Mouse (Mus musculus): ENCODE data around the gene Ldb2. TPM values are rescaled to one million over a fixed set of nuclear protein-coding genes. Genes with fewer than 3 reads are reported as not detected.

Ldb2 gene
- polyA plus RNA-seq, 1 experiment from 2014 or later, result 16.0 TPM

DNA sequence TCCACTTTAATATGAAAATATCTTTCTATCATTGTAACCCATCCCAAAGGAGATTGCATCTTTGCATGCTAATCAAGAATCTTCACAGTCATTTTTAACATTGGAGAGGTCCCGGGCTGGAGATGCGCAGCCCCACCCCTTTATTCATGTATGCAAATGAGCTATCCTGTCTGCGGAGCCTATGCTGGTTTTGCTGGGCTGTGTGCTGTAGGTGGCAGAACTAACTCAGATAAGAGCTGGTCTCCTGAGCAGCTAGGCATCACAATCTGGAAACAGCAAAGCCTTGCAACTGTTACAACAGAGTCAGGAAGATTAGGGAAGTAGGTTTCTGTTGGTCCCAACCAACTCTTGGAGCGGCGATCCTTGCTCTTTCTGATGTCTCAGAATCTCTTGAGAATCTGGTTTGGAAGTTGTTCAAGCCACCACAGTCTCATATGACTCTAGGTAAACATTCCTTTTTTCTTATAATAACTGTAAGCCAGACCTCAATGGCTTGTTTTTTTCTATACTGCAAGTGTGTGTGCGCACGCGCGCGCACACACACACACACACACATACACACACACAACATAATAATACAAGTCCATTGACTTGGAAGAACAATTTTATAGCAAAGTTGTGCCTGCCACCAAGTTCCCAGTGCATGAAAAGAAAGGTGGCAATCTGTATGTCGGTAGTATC is 315.9 kb downstream of the Ldb2 start:
- H3K9me3 ChIP-seq (replicated peaks; ENCODE audit: control insufficient read depth, low read length), result no peaks in the 10 kb centered on the region
- no peak; the same call in 1 of the 2 replicates for ATAC-seq (replicated peaks; ENCODE audit: extremely low read depth, insufficient read depth, low FRiP score)
- H3K9ac ChIP-seq (ENCODE audit: low read length), result no peak overlapping the region
- H3K4me1 ChIP-seq (ENCODE audit: control insufficient read depth, insufficient read depth, low read length), result no peaks in the 10 kb centered on the region
- no peaks in the 10 kb centered on the region for H3K36me3 ChIP-seq (ENCODE audit: control insufficient read depth, insufficient read depth)
- H3K4me2 ChIP-seq (ENCODE audit: low read depth, low read length), result no peak overlapping the region
- no peak overlapping the region for H3K4me3 ChIP-seq (ENCODE audit: low read length)
- no peaks in the 10 kb centered on the region for H3K27me3 ChIP-seq (ENCODE audit: control insufficient read depth, insufficient read depth, low read length)
- 63% methylated on average over 11 of the region's 11 CpGs for WGBS
- no peak overlapping the region for H3K27ac ChIP-seq (ENCODE audit: low read length)

DNA sequence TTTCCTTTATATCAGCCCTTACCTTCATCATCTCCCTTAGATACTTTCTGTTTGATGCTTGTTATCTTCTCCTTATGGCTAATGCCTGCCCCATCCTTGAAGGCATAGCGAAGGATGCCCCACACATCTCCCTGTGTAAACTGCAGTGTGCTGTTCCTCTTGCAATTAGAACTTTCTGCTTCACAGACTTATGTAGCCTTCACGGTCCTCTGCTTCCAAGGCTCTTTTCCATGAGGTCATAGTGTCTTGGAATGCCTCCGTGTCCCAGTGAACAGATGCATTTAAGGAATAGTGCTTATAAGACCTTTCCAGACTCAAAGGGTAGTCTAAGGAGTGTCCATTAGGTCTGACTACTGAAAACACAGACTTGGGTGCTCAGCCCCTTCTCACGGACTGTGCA is 318.1 kb downstream of the Ldb2 start:
- no peaks in the 10 kb centered on the region for H3K27me3 ChIP-seq (ENCODE audit: control insufficient read depth, insufficient read depth, low read length)
- H3K9ac ChIP-seq (ENCODE audit: low read length), result no peak overlapping the region
- WGBS, result 71% methylated on average over 4 of the region's 4 CpGs
- no peak overlapping the region for H3K4me3 ChIP-seq (ENCODE audit: low read length)
- H3K27ac ChIP-seq (ENCODE audit: low read length), result no peak overlapping the region
- H3K36me3 ChIP-seq (ENCODE audit: control insufficient read depth, insufficient read depth), result no peaks in the 10 kb centered on the region
- no peak for ATAC-seq (replicated peaks; ENCODE audit: extremely low read depth, insufficient read depth, low FRiP score)
- H3K9me3 ChIP-seq (replicated peaks; ENCODE audit: control insufficient read depth, low read length), result no peaks in the 10 kb centered on the region
- H3K4me2 ChIP-seq (ENCODE audit: low read depth, low read length), result no peak overlapping the region
- no peaks in the 10 kb centered on the region for H3K4me1 ChIP-seq (ENCODE audit: control insufficient read depth, insufficient read depth, low read length)

GRCm38 (mm10) chr5:44476356-44476755 is 323.1 kb downstream of the Ldb2 start:
- Histone ChIP-seq H3K4me2 (ENCODE audit: low read depth, low read length) (no peak overlapping the region), H3K4me1 (ENCODE audit: control insufficient read depth, insufficient read depth, low read length) (no peaks in the 10 kb centered on the region), H3K36me3 (ENCODE audit: control insufficient read depth, insufficient read depth) (no peaks in the 10 kb centered on the region), H3K27ac (ENCODE audit: low read length) (no peak overlapping the region), H3K4me3 (ENCODE audit: low read length) (no peak overlapping the region), H3K9ac (ENCODE audit: low read length) (no peak overlapping the region), H3K27me3 (ENCODE audit: control insufficient read depth, insufficient read depth, low read length) (no peaks in the 10 kb centered on the region), H3K9me3 (replicated peaks; ENCODE audit: control insufficient read depth, low read length) (no peaks in the 10 kb centered on the region)
- no peak for ATAC-seq (replicated peaks; ENCODE audit: extremely low read depth, insufficient read depth, low FRiP score)
- WGBS, result 30% methylated on average over 4 of the region's 4 CpGs

- ATAC-seq (replicated peaks; ENCODE audit: extremely low read depth, insufficient read depth, low FRiP score), result no peak
- no peak overlapping the region for H3K27ac ChIP-seq (ENCODE audit: low read length)
- no peaks in the 10 kb centered on the region for H3K36me3 ChIP-seq (ENCODE audit: control insufficient read depth, insufficient read depth)
- no peak overlapping the region for H3K4me2 ChIP-seq (ENCODE audit: low read depth, low read length)
- no peaks in the 10 kb centered on the region for H3K9me3 ChIP-seq (replicated peaks; ENCODE audit: control insufficient read depth, low read length)
- H3K4me3 ChIP-seq (ENCODE audit: low read length), result no peak overlapping the region
- H3K4me1 ChIP-seq (ENCODE audit: control insufficient read depth, insufficient read depth, low read length), result no peaks in the 10 kb centered on the region
- H3K27me3 ChIP-seq (ENCODE audit: control insufficient read depth, insufficient read depth, low read length), result no peaks in the 10 kb centered on the region
- H3K9ac ChIP-seq (ENCODE audit: low read length), result no peak overlapping the region
- 76% methylated on average over 1 of the region's 1 CpGs for WGBS
These were observed 323.9 kb downstream of the Ldb2 start for GRCm38 (mm10) chr5:44475543-44475942.

GRCm38 (mm10) chr5:44473857-44474762 is 325.4 kb downstream of the Ldb2 start:
- 76% methylated on average over 10 of the region's 10 CpGs for WGBS

DNA sequence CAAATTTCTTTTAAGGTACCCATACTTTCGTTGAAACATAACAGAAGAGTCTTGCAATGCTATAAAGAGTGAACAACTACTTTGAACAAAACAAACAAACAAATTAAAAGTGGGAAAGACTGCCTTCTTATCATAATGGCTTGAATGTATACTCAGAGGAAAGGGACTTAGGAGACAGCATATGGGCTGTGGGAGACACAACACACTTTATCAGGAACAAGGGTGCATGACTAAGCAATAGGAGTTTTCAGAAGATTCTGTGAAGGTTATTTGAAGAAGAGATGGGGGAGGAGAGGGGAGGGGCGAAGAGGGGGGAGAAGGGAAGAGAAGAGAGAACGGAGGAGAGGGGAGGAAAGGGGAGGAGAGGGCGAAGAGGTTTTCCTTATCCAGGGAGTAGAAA is 334.2 kb downstream of the Ldb2 start:
- H3K4me2 ChIP-seq (ENCODE audit: low read depth, low read length), result no peak overlapping the region
- H3K4me1 ChIP-seq (ENCODE audit: control insufficient read depth, insufficient read depth, low read length), result no peaks in the 10 kb centered on the region
- WGBS, result 78% methylated on average over 4 of the region's 4 CpGs
- no peak overlapping the region for H3K9ac ChIP-seq (ENCODE audit: low read length)
- H3K9me3 ChIP-seq (replicated peaks; ENCODE audit: control insufficient read depth, low read length), result no peaks in the 10 kb centered on the region
- H3K27me3 ChIP-seq (ENCODE audit: control insufficient read depth, insufficient read depth, low read length), result no peaks in the 10 kb centered on the region
- H3K36me3 ChIP-seq (ENCODE audit: control insufficient read depth, insufficient read depth), result no peaks in the 10 kb centered on the region
- no peak overlapping the region for H3K4me3 ChIP-seq (ENCODE audit: low read length)
- ATAC-seq (replicated peaks; ENCODE audit: extremely low read depth, insufficient read depth, low FRiP score), result no peak
- H3K27ac ChIP-seq (ENCODE audit: low read length), result no peak overlapping the region

More at GRCm38 (mm10) chr5:44473857-44474762, 325.4 kb downstream of the Ldb2 start:
- H3K36me3 ChIP-seq (ENCODE audit: control insufficient read depth, insufficient read depth), result no peaks in the 10 kb centered on the region
- no peaks in the 10 kb centered on the region for H3K27me3 ChIP-seq (ENCODE audit: control insufficient read depth, insufficient read depth, low read length)
- H3K4me3 ChIP-seq (ENCODE audit: low read length), result no peak overlapping the region
- no peak overlapping the region for H3K9ac ChIP-seq (ENCODE audit: low read length)
- no peak for ATAC-seq (replicated peaks; ENCODE audit: extremely low read depth, insufficient read depth, low FRiP score)
- H3K27ac ChIP-seq (ENCODE audit: low read length), result no peak overlapping the region
- no peak overlapping the region for H3K4me2 ChIP-seq (ENCODE audit: low read depth, low read length)
- no peaks in the 10 kb centered on the region for H3K9me3 ChIP-seq (replicated peaks; ENCODE audit: control insufficient read depth, low read length)
- no peaks in the 10 kb centered on the region for H3K4me1 ChIP-seq (ENCODE audit: control insufficient read depth, insufficient read depth, low read length)
